Mouse (Mus musculus): Measurements from ENCODE around the gene Tmco3. TPM values are rescaled to one million over a fixed set of nuclear protein-coding genes. Genes with fewer than 3 reads are reported as not detected.
A peak's percentile ranks its signal among the peaks of the same experiment; 100 is the strongest.

Gene Tmco3
- 10 to 100 TPM; 43.2 to 45.2 TPM for total RNA-seq (2021)

DNA sequence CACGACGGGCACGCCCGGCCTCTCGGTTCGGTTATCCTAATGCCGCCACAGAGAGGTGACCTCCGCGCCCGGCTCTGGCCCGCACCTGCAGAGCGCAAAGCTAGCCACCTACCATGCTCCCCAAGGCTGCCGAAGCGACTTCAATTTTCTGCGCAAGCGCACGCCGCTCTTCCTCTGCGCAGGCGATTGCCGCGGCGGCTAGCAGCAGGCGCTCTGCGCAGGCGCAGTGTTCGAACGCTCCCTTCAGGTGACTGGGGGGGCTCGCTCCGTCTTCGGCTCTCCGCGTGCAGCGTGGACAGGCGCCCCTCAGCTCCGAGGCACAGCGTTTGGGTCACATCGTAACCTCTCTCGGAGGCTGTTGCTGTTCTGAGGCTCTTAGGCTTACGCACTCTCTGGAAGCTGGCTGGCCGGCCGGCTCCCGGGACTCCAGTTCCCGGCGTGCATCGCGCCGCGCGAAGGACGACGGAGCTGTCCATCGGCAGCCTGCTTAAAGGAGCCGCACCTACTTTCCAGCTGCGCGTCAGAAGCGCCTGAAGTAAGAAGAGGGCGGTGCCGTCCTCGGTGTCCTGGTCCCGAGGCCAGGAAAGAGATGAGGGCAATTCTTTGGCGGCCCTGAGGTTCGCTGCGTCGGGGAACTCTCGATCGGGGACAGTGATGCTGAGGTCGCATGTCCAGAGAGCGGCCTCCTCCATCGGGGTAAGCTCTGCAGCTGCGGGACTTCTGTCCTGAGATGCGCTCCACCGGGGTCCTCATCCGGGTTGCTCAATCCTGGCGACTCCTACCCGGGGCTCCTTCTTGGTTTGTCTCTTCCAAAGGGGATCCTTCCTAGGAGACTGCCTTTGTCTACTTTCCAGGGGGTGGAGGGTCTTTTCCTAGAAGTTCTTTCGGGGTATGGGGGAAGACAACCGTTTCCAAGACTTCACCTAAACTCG is at the start of gene Tmco3, which contains the start of gene Dcun1d2:
TSS of gene Tmco3 (plus strand) at position 499 of the 932 bp plus-strand sequence.
TSS of gene Dcun1d2 (minus strand) at position 440 of the 932 bp plus-strand sequence.
- intact Hi-C loops (cut with DNase I) = no loop called here
- DNase-seq (ENCODE audit: extremely low spot score in 1 of 2, low spot score in 2 of 2) = peak; percentile 89 to 97

GRCm38 (mm10) chr8:13240055-13240454 is 47.9 kb upstream of the Tmco3 start:
- DNase-seq (ENCODE audit: extremely low spot score in 1 of 2, low spot score in 2 of 2) = no peak
- intact Hi-C loops (cut with DNase I) = no loop called here

DNA sequence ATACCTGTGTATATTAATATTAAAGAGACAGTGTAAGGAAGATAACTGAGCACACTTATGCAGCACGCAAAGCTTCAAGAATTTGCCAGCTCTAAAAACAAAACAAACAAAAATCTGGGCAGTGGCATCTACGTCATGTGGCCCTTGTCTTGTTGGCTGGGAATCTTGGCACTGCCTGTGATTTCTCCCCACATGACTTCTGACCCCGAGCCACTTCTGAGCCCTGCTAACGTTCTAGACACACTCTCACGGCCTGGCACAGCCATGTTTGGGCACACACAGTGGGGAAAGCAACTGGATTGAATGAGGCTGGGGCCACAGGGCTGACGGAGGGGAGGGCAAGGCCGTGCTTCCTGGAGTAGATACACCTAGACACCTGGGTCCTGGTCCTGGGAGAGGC is 47.3 kb upstream of the Tmco3 start:
- no peak for DNase-seq (ENCODE audit: extremely low spot score in 1 of 2, low spot score in 2 of 2)
- intact Hi-C loops (cut with DNase I) = no loop called here

GRCm38 (mm10) chr8:13242985-13243870 is 44.8 kb upstream of the Tmco3 start:
- no peak for DNase-seq (ENCODE audit: extremely low spot score in 1 of 2, low spot score in 2 of 2)
- intact Hi-C loops (cut with DNase I) = no loop called here

- intact Hi-C loops (cut with DNase I) = no loop called here
- DNase-seq (ENCODE audit: extremely low spot score in 1 of 2, low spot score in 2 of 2) = peak in 1 of 2 experiments; percentile 4
These were observed 43.6 kb upstream of the Tmco3 start for GRCm38 (mm10) chr8:13244343-13244880.

DNA sequence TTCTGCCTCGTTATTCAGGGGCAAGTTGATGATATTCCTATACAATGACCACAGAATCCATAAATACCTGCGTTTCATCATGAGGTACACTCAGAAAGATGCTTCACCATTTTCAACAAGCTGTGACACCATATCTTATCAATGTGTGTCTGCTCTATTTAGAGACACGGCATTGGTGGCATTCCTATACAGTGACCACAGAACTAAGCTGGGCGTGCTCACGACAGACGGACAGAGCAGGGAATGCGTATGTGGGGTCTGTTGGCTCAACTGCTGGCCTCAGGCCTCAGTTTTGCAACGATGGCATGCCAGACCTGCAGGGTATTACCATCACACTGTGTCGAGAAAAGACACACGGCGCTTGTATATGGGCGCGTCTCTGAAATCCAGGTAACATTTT is 35.2 kb upstream of the Tmco3 start:
- no peak for DNase-seq (ENCODE audit: extremely low spot score in 1 of 2, low spot score in 2 of 2)

GRCm38 (mm10) chr8:13253413-13253812 is 34.6 kb upstream of the Tmco3 start:
- no peak for DNase-seq (ENCODE audit: extremely low spot score in 1 of 2, low spot score in 2 of 2)
- intact Hi-C loops (cut with DNase I) = no loop called here

More for the DNA sequence above, 35.2 kb upstream of the Tmco3 start:
- intact Hi-C loops (cut with DNase I) = no loop called here

DNA sequence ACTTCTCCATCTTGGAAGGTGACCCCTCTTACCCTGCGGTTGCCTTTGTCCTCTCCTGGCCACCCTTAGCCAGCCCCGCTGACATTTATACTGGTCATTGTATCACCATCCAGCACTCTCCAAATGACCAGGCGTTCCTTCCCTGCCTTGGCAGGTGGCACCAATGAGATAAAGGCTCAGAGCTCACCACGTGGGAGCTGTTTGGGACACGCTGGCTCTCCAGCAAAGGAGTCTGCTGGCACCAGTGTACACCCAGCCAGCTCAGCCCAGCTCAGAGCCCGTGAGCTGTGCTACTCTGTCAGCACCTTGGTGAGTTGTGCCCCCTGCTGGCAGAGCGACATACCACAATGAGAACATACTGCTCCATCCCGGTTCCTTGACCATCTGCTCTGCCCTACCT is 34.0 kb upstream of the Tmco3 start, which contains the start of gene Adprhl1:
TSS of gene Adprhl1 (minus strand) at position 144 of the 400 bp plus-strand sequence.
- DNase-seq (ENCODE audit: extremely low spot score in 1 of 2, low spot score in 2 of 2) = peak; percentile 50 to 86
- intact Hi-C loops (cut with DNase I) = no loop called here

DNA sequence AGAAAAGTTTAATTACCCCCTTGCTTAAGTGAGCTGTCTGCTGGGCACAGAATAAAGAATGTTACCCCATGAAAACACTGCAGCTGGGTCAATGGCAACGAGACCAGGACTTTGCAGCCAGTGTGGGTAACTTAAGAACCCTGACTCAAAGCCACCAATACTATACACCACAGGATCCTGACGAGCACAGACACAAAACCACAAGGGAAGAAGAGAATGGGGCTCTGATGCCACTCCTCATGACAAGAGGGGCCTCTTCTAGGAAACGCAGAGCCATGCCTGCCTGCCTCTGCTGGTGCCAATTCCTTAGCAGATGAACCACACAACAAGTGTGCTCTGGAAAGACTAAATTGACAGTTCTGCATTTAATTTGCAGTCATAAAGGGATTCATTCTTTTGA is 24.6 kb upstream of the Tmco3 start:
- DNase-seq (ENCODE audit: extremely low spot score in 1 of 2, low spot score in 2 of 2) = no peak
- intact Hi-C loops (cut with DNase I) = no loop called here

GRCm38 (mm10) chr8:13267566-13267965 is 20.4 kb upstream of the Tmco3 start:
- intact Hi-C loops (cut with DNase I) = no loop called here
- DNase-seq (ENCODE audit: extremely low spot score in 1 of 2, low spot score in 2 of 2) = no peak

DNA sequence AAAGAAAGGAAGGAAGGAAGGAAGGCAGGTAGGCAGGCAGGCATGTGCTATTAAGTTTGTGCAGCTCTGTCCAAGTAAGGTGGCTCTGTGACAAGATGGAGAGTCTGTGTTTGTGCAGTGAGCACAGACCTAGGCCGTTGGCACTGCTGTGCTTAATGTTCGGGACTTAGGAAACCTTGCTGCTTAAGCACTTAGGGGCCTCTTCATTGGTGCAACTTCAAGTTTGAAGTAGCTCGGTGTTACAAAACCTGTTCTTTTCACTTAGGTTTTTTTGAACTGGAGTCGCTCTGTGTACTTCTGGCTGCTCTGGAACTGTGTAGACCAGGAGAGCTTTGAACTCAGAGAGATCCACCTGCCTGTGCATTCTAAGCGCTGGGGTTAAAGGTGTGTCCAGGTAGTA is 15.2 kb upstream of the Tmco3 start:
- no peak for DNase-seq (ENCODE audit: extremely low spot score in 1 of 2, low spot score in 2 of 2)
- intact Hi-C loops (cut with DNase I) = no loop called here

GRCm38 (mm10) chr8:13276941-13277447 is 11.0 kb upstream of the Tmco3 start:
- DNase-seq (ENCODE audit: extremely low spot score in 1 of 2, low spot score in 2 of 2) = no peak
- intact Hi-C loops (cut with DNase I) = no loop called here

DNA sequence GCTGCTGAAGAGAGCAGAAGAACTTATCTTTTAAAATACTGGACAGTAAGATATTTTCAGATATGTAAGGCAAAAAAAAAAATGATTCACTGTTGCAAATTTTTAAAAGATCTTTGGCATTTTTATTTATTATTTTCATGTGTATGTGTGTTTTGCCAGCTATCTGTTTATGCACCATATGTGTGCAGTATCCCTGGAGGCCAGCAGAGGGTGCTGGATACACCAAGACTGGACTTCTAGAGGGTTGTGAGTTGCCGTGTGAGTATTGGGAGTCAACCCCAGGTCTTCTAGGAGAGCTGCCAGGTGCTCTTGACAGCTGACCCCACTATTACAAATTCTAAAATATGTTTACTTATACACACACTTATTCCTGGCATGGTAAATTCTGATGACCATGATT is 4.8 kb upstream of the Tmco3 start:
- DNase-seq (ENCODE audit: extremely low spot score in 1 of 2, low spot score in 2 of 2) = no peak
- intact Hi-C loops (cut with DNase I) = no loop called here

GRCm38 (mm10) chr8:13287304-13287691 is 692 bp upstream of the Tmco3 start:
- intact Hi-C loops (cut with DNase I) = no loop called here
- peak; percentile 61 to 94 for DNase-seq (ENCODE audit: extremely low spot score in 1 of 2, low spot score in 2 of 2)

- intact Hi-C loops (cut with DNase I) = no loop called here
- DNase-seq (ENCODE audit: extremely low spot score in 1 of 2, low spot score in 2 of 2) = no peak
These were observed 656 bp downstream of the Tmco3 start for GRCm38 (mm10) chr8:13288646-13289045.

DNA sequence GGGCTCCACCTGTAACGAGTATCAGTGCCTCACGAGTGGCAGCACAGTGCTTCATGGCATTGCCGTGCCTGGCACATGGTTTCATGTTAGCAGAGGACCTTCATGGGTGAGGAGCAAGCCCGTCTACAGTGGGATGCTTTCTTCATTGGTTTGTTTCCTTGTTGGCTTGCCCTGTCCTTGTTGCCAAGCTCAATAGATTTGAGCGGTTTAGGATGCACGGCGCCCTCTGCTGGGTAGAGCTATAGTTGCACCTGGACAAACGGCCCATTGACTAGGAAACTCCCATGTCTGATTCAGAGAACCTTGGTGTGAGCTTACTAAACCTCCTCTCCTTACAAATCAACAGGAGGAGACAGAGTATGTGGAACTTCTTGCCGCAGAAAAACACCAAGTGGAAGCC is 4.4 kb downstream of the Tmco3 start:
- peak; percentile 29 to 74 for DNase-seq (ENCODE audit: extremely low spot score in 1 of 2, low spot score in 2 of 2)
- intact Hi-C loops (cut with DNase I) = no loop called here

DNA sequence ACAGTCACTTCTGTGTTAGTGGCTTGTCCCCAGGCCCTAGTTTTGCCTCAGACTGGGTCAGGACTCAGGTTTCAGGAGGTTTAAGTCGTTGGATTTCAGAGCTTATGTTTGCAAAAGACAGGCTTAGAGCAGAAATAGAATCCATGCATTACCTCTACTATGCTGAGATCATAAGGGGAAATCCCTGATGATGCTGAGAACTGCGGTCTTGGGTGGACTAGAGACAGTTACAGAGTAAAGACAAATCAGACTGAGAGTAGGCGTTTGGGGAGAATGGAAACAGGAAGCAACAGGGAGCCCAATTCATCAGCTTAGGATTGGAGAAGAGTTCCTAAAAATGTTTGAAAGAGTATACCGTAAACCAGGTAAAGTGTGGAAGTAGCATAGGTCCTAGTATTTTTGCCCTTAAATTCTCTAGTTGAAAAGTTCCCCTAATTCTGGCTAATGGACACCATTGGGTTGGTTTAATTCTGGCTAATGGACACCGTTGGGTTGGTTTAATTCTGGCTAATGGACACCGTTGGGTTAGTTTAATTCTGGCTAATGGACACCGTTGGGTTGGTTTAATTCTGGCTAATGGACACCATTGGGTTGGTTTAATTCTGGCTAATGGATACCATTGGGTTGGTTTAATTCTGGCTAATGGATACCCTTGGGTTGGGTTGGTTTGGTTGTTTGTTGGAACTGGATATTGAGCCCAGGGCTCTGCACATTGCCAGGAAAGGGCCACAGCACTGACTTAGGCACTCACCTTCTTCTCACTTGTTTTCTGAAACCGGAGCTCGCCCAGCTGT is 5.9 kb downstream of the Tmco3 start:
- intact Hi-C loops (cut with DNase I) = no loop called here

GRCm38 (mm10) chr8:13299571-13299970 is 11.6 kb downstream of the Tmco3 start:
- intact Hi-C loops (cut with DNase I) = no loop called here
- DNase-seq (ENCODE audit: extremely low spot score in 1 of 2, low spot score in 2 of 2) = no peak

More for the DNA sequence above, 5.9 kb downstream of the Tmco3 start:
- no peak for DNase-seq (ENCODE audit: extremely low spot score in 1 of 2, low spot score in 2 of 2)
